Mouse (Mus musculus): ENCODE data around the gene Arhgef28.

- TF ChIP-seq CTCF (IDR thresholded peaks at IDR 0.05; ENCODE audit: low read depth) = 0 out of 2 replicates have a peak, but pooled peaks have one; percentile 20
- no peak for TF ChIP-seq EP300 (IDR thresholded peaks at IDR 0.05; ENCODE audit: low read depth)
Observed at GRCm38 (mm10) chr13:98208842-98209241, 2.6 kb upstream of the Arhgef28 start.

Measured in liver, embryonic 14.5 days (tissue).